Mouse (Mus musculus): ENCODE results near the gene Tmsb10.

GRCm38 (mm10) chr6:72929795-72930398 lies 28.7 kb downstream of the Tmsb10 start:
- TF ChIP-seq EP300 (IDR thresholded peaks at IDR 0.05; ENCODE audit: low read depth in 1 of 2, low read length in 2 of 2) (no peak), TBP (IDR thresholded peaks at IDR 0.05; ENCODE audit: low read depth, low read length) (no peak), JUND (IDR thresholded peaks at IDR 0.05; ENCODE audit: low read depth, low read length) (no peak), ZNF384 (IDR thresholded peaks at IDR 0.05; ENCODE audit: low read depth, low read length) (no peak), RAD21 (IDR thresholded peaks at IDR 0.05; ENCODE audit: low read depth, low read length) (no peak), POLR2AphosphoS2 (IDR thresholded peaks at IDR 0.05; ENCODE audit: low read length) (no peak), TAL1 (IDR thresholded peaks at IDR 0.05; ENCODE audit: low read length) (no peak), CHD2 (IDR thresholded peaks at IDR 0.05; ENCODE audit: low read length) (no peak), GATA1 (IDR thresholded peaks at IDR 0.05; ENCODE audit: low read depth, low read length) (no peak), CTCF (IDR thresholded peaks at IDR 0.05 in 2 of 3, conservative IDR thresholded peaks at IDR 0.05 in 1 of 3; ENCODE audit: control insufficient read depth in 1 of 3, insufficient read depth in 1 of 3, low read depth in 2 of 3, low read length in 3 of 3, poor library complexity in 1 of 3, severe bottlenecking in 1 of 3) (no peak), ETS1 (IDR thresholded peaks at IDR 0.05; ENCODE audit: low read depth, low read length) (no peak), ZKSCAN1 (IDR thresholded peaks at IDR 0.05; ENCODE audit: low read depth, low read length) (no peak), E2F4 (IDR thresholded peaks at IDR 0.05; ENCODE audit: borderline replicate concordance, low read depth, low read length) (no peak)
